Mouse (Mus musculus): ENCODE measurements around the gene Uck2.

Gene Uck2

DNA sequence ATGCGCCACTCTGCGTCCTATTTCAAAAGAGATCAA lies at the start of gene Uck2:
Gene Uck2, minus strand, starts transcription at position 1 of the 36 bp plus-strand sequence.
- DNase-seq (ENCODE audit: low spot score in 2 of 2): no peak

DNA sequence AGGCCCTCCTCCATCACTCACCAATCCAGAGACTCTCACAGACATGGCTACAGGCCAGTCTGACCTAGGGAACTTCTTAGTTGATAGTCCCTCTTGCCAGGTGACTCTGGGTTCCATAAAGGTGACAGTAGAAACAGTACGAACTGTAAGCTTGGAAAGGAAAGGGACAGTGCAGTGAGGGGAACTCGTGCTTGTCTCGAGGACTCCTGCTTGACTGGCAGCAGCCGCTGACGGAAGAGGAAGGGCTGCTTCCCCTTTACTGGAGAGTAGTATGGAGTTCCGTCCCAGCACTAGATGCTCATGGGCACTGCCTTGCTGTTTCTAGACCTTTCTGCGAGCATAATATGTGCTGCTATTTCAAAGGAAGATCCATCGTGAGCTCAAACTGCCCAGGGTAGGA lies 46.0 kb upstream of the Uck2 start:
- no peak for DNase-seq (ENCODE audit: low spot score in 2 of 2)

DNA sequence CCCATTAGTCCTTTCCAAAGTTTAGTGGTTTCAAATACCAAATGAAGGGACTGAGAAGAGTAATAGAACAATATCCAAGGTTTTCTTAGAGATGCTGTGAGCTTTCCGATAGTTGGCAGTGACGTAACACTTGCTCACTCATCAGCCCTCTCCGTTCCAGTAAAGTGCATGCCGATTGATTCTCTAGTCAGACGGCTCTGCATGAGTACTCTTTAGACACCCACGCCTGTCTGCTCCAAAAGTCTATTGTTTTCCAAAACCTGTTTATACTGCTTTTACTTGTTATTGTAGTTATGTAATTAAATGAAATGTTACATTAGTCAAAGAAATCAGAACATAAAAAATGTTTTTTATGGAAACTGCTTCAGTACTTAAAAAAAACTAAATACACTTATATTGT lies 43.7 kb upstream of the Uck2 start:
- DNase-seq (ENCODE audit: low spot score in 2 of 2): no peak

DNA sequence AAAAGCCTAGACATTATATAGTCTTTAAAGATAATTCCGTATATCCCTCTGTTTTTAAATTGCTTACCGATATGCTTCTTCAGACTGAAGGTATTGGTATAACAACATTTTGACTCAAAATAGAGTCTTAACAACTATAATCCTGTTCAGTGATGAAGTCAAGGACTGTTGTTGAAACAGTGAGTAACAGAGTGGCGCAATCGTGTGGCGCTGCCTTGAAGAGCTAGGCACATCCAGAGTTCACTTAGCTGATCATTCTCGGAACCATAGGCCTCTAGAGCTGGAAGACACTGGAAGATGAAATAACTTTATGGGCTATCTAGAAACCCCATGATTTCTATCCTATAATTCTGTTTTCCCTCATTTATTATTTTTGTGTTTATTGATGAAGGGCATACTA lies 36.6 kb upstream of the Uck2 start:
- no peak for DNase-seq (ENCODE audit: low spot score in 2 of 2)

DNA sequence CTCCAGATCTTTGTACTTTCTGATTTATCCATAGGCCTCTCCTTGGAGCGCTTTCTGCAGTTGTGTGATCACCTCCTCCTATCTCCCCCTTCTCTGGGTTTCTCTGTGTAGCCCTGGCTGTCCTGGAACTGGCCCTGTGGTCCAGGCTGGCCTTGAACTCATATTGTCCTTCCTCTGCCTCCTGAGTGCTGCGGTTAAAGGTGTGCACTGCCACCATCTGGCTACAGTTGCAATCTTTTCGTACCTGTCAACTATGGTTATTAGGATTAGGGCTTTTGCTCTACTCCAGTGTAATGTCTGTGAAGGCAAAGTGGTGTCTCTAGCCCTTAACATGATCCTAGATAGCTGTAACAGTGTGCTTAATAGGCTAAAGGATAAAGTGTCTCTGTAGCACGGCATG lies 28.1 kb upstream of the Uck2 start:
- DNase-seq (ENCODE audit: low spot score in 2 of 2): no peak

DNA sequence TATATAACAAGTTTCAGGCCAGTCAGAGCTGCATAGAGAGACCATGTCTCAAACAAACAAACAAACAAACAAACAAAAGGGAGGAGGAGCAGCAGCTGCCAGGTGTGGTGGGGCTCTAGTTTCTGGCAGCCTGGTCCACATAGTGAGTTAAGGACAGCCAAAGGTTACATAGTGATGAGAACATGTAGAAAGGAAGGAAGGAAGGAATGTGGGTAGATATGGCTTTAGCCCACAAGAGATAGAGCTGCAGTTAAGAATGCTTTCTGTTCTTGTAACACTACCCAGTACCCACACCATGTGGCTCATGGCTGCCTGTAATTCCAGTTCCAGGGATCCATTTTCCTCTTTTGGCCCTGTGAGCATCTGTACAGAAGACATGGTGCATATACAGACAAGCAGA lies 27.2 kb upstream of the Uck2 start:
- DNase-seq (ENCODE audit: low spot score in 2 of 2): no peak

DNA sequence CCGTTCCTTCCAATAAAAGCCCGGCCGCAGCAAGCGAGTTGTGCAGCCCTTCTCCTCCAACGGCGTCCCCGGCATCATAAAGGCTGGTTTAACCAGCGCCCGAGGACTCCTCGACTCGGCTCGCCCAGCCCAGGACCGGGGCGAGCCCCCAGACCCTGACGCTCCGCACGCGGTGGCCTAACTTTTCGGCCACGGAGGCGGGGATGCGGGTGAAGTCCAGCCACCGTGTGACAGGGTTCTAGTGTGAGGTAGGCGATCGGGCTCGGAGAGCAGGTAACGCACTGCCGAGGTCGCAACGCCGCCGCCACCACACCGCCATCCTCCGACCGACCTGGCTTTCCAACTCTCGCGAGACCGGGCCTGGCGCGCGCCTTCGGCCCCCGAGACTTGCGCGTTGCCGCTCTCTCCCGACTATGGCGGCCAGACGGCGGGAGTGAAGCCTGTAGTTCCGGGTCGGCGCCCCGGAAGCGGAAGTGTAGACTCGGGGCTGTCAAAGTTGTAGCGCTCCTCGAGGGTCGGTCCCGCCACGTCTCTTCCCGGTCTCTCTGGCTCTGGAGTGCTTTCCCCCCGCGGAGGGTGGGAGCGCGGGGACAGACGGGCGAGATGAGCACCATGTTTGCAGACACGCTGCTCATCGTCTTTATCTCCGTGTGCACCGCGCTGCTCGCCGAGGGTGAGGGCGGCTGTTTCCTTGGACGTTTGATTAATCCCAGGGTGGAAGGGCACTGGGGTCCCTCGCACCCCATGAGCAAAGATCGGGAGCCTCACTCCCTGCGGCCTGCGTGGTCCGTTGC lies 23.3 kb upstream of the Uck2 start, which contains the start of gene Tmco1:
Gene Tmco1, plus strand, starts transcription at position 118 of the 794 bp plus-strand sequence.
- peak; percentile 98 to 99 for DNase-seq (ENCODE audit: low spot score in 2 of 2)

DNA sequence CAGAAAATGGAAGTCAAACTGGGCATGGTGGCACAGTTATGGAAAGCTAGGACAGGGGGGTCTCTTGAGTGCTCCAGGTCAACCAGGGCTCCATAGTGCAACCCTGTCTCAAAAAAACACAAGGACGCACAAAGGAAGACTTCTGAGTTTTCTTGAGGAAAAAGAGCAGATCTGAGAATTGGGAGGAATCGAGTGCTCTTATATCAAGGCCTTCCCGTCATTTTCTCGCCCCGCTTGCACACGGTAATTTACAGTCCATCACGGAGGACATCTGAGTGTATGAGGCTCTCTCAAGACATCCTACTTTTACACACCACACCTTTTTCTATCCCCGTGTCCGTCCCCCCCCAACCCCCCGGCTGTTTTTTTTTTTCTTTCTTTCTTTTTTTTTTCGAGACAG lies 22.6 kb upstream of the Uck2 start:
- no peak for DNase-seq (ENCODE audit: low spot score in 2 of 2)

DNA sequence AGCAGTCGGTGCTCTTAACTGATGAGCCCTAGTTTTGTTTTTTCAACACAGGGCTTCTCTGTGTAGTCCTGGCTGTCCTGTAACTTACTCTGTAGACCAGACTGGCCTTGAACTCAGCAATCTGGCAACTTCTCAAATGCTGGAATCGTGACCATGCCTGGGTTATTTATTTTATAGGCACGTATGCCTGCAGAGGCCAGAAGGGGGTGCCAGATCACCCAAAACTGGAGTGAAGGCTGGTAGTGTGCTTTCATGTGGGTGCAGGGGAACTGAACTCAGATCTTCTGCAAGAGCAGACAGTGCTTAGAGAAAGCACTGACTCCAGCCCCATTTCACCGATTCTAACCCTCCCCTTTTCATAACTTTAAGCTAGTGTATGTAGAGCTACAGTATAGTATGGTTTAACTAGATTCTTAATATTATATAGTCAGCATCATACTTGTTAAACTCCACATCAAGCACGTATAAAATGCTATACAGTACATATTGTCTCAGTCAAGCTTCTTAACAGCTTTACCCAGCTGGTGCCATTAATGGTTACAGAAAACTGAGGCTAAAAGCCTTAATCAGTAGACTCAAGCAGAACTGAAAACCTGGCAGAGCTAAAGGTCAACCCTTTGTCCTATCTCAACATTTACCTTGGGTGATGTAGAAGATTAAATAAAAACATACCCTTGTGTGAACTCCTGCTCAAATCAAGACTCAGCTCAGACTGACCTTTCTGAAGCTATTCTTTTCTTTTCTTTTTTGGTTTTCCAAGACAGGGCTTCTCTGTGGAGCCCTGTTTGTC lies 21.5 kb upstream of the Uck2 start:
- DNase-seq (ENCODE audit: low spot score in 2 of 2): peak; percentile 71 to 82

DNA sequence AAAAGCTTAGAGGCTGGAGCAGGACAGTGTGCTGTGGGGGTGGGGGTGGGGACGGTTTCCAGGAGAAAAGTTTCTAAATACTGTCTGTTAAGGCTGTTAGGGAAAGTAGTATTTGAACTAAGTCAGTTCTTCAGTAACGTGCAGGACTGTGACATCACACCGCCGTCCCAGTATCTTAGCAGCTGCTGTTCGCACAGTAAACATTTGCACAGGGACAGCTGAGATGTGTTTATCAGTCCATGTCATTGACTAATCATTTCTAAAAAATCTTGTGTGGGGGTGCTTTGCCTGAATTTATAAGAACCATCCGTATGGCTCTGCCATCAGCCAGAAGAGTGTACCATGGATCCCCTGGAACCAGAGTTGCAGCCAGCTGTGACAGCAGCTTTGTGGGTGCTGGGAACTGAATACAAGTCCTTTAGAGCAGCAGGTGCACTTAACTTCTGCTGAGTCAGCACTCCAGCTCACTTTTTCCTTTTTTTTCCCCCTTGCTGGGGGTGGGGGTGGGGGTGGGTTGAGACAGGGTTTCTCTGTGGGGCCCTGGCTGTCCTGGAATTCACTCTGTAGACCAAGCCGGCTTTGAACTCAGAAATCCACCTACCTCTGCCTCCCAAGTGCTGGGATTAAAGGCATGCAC lies 20.5 kb upstream of the Uck2 start:
- DNase-seq (ENCODE audit: low spot score in 2 of 2): no peak

DNA sequence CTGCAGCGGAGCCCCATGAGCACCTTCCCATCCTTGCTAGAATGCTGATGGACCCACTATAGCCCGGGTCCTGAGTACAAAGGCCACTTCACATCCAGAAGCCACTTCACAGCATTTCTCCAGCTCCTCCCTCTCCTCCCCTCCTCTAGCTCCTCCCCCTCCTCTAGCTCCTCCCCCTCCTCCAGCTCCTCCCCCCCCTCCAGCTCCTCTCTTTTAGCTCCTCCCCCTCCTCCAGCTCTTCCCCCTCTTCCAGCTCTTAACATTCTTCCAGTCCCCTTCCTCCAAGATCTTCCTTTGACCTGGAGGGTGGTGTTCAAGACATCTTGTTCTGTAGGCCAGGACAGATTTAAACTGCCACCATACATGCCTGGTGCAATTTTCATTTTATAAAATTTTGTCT lies 15.0 kb upstream of the Uck2 start:
- DNase-seq (ENCODE audit: low spot score in 2 of 2): no peak

DNA sequence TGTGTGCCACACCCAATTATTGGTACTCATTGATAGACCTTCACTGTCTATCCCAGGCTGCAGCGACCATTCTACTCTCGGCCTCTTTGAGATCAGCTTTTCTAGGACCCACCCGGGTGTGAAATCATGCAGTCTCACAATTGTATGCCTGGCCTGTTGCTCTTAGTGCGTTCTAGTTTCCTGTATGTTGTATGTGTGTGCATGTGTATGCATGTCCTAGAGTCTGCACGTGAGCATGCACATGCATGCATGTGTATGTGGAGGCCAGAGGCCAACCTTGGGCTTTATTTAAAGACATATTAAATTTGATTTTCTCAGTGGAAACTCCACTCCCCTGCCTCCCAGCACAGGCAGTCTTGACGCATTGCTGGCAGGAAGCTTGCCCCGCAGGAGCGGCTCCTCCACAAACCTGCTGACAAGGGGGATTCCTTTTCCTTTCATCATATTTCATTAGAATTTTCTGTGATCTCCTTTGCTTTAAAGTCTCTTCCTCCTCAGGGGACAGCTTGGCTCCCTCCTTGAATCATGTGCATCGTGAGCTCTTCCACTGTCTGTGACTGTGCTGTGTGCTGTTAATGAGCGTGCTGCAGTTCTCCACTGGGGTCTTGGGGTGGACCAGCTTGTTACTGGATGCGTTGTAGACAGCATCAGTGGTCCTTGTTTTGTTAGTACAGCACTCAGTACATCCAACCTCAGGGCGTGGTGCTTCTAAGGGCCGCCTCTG lies 10.7 kb upstream of the Uck2 start:
- DNase-seq (ENCODE audit: low spot score in 2 of 2): no peak

DNA sequence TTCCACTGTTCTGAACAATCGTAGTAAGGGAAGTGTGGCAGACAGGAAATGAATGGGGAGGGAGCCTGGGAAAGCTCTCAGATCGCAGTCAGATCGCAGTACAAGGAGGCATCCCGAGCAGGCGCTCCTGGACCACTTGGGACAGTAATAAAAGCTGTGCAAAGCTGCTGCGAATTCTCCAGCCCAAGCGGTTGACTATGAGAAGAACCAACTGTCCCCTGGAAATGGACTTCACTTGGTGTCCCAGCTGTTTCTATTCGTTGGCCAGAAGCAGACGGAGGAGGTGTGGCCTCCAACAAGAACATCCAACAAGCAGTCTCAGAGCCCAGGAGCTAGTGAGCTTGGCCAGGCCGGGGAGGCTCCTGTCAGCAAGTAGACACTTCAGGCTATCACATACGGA lies 7.3 kb upstream of the Uck2 start:
- DNase-seq (ENCODE audit: low spot score in 2 of 2): no peak

DNA sequence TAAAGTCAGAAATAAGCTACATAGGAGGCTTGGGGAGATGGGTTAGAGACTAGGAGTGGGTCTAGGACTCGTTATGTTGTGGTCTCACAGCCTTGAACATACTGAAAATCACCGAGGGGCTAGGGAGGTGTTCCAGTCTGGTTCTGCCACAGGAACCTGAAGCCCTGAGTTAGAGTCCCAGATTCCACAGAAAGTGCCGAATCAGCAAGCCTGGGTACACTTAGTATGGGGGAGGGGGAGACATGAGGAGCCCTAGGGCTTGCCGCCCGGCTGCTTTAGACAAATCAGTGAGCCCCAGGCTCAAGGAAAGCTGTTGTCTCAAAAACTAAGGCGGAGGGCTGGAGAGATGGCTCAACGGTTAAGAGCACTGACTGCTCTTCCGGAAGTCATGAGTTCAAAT lies 6.5 kb upstream of the Uck2 start:
- DNase-seq (ENCODE audit: low spot score in 2 of 2): no peak

DNA sequence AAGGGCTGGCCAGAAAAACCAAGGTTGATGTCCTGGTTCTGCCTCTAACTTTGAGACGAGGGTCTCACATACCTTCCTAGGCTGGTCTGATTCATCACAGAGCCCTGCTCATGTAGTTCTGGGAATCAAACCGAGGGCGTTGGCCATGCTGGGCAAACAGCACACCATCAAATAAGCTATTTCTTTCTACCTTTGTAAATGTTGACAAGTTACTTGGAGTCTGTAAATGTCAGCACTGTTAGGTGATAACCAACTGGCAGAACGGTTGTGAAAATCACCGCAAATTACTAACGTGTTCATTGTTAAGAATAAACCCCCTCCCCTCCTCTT lies 5.1 kb upstream of the Uck2 start:
- no peak for DNase-seq (ENCODE audit: low spot score in 2 of 2)

DNA sequence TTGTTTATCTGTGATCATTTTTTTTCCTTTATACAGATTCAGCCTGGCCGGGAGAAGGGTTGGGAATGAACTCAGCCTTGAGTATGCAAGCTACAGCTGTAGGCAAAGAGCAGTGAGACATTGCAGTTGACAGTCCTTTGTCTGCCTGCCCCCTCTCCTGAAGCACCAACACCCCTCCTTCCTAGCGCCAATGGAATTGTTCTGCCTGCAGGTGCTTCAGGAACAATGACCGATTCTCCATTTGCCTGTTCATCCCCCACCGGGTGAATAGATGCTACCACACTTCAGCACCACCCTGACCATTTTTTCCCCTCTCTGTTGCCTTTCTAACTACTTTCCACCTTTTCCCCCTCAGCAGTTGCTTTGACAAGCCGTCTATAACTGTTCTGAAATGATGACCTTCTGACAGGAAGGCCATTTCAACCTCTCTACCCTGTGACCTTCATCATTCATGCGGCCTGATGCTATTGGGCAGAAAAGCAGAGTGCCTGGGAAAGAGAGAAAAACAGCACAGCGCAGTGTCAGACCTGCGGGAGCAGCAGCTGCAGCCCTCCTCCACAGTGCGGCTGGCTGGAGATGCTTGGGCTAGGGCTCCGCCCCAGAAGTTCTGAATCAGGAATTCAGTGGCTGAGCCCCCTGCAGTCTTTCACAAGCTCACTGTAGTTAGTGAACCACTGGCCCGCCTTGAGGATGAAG lies 4.6 kb upstream of the Uck2 start:
- no peak for DNase-seq (ENCODE audit: low spot score in 2 of 2)

DNA sequence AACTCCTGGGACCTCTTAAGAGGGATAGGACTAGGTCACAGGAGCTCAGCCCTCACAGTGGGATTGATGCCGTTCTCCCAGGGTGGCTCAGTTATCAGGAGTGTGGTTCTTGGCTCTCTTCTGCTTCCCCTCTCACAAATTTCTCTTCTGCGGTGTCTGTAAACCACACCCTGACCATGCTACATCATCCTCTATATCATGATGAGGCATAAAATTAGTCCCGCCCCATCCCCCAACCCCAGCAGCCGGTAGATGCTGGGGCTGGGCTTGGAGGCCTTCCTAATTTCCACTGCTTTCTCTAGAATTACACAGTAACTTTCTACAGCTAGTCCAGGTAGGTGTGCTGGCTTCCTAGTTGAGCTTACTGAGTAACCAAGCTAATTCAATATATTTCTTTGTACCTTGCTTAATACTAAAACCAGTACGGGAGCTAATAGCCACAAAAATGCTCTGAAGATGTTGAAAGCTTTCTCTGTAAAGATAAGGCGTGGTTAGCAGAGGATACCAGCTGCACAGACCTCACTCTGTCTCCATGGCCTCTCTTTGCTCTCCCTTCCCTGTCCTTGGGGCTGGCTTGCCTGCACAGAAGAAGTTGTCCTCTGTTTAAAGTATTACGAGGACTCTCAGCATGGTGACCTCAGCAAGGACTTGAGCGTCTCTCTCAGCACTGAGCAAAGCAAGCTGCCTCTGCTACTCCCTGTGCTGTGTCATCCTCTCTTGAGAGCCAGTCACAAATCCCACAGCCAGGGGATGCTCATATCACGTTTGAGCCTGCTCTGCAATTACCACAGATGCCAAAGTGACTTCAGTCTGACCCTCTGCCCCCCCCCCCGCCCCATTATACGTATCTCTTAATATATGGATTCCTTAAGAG lies 3.8 kb upstream of the Uck2 start:
- peak in 1 of 2 experiments; percentile 48 for DNase-seq (ENCODE audit: low spot score in 2 of 2)

DNA sequence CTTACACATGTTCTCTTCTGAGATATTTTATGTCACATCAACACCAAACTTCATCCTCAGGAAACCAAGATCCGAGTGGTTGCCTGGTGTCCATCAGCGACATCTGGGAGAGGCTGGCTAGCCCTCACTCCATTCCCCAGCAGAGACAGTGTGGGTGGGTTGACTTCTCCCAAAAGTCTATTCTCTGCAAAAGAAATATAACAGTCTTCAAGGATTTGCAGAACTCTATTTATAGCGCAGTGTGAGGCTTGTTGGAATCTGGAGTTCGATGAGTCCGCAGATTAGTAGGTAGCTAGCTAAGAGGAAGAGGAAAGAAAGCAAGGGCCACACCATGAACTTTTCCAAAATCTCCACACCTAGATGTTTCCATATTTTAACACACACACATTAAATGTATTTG lies 2.0 kb upstream of the Uck2 start:
- DNase-seq (ENCODE audit: low spot score in 2 of 2): no peak

DNA sequence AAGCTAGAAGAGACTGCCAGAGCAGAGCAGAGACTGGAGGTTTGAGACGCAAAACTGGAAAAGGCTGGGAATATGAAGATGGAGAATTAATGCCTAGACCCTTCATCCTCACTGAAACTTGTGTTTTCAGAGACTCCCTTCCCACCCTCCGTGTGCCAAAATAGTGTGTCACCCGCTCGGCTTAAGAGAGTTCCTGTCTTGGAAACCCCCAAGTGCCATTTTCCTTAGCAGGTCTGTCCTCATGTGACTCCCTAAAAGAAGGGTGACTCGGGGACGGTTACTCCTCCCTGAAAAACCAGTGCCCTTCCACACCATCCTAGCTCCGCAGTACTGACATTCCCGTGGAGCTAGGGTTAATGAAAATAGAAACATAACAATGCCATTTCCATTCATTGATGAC lies 236 bp upstream of the Uck2 start:
- DNase-seq (ENCODE audit: low spot score in 2 of 2): no peak

DNA sequence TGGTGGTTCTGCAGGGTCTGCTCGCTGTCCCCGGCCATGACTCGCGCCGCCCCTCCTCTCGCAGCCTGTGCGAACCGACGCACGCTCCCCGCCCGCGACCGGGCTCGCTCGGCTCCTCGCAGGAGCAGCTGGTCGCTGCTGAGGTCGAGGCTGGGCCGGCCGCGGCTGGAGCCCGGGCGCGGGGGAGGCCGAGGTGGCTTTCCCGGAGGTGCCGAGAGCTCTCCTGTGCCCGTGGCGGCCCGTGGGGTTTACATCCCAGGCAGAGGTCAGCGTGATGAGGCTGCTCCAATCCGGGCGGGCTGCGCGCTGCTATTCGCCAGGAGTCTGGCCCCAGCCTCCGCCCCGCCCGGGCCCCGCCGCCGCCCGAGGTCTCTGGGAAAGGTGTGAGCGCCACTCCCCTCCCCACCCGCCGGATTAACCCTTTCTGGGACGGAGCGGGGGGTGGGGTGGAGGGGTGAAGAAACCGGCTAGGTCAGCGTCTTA lies 242 bp downstream of the Uck2 start:
- peak; percentile 81 to 90 for DNase-seq (ENCODE audit: low spot score in 2 of 2)

DNA sequence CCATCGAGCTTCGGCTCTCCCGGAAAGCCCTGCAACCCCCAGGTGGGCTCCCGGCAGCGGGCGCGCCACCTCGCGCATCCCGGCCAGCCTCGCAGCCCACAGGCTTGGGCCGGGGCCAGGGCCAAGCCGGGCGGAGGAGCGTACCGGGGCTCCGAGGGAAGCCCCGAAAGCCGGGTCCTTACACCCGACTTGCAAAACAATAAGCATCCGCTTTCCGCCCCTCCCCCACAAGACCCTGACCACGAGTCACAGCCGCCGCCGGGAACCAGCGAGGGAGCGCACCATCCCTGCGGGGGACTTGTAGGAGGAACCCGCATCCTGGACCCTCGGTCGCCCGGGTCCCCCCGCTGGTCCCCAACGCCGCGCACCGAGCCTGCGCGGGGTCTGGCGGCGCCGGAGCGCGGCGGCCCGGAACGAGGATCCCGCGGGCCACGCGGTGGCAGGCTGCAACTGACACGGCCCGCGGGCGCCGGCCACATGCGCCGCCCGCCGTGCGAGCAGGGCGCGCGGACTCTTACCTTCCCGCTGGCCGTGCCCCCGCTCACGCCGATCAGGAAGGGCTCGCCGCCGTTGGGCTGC lies 773 bp downstream of the Uck2 start:
- peak; percentile 59 to 87 for DNase-seq (ENCODE audit: low spot score in 2 of 2)

All from spleen, postnatal 4 days (tissue).